Mouse (Mus musculus): ENCODE measurements around the gene Egln1. TPM values are rescaled to one million over a fixed set of nuclear protein-coding genes. Genes with fewer than 3 reads are reported as not detected.

Egln1 gene
- polyA plus RNA-seq, 1 experiment = 20.1 TPM

DNA sequence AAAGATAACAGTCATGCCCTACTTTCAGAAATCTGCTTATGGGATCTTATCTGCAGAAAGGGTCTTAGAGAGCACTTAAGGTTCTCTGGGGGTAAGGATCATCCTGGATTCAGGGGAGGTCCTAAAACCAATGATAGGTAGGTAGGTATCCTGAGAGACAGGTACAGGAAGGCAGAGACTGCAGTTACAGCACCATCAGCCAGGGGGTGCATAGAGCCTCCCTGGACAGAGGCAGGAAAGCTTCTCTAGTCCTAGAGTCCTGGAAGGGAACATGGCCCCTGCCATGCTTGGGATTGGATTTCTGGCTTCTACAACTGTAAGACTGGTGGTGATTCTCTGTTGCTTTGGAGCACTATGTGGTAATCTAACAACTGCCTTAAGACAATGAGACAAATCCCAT lies 89.7 kb downstream of the Egln1 start:
- TF ChIP-seq CTCF (IDR thresholded peaks at IDR 0.05; ENCODE audit: extremely low read depth, insufficient read length, insufficient replicate concordance, low read depth, low read length) = peak; percentile 52; the same call in 1 of the 2 replicates
- no peak for TF ChIP-seq POLR2A (IDR thresholded peaks at IDR 0.05; ENCODE audit: low read depth, low read length)
- Histone ChIP-seq H3K27ac (ENCODE audit: insufficient read depth, low read depth, low read length) (no peak overlapping the region), H3K27me3 (ENCODE audit: control insufficient read depth, insufficient read depth, low read length) (no peaks in the 10 kb centered on the region), H3K4me1 (ENCODE audit: control insufficient read depth, insufficient read depth, insufficient read length, low read length) (peaks cover 4% of the 10 kb centered on the region; the same call in 1 of the 2 replicates), H3K36me3 (ENCODE audit: control insufficient read depth, insufficient read depth, low read length) (peaks cover 26% of the 10 kb centered on the region), H3K4me3 (ENCODE audit: low read depth, low read length) (no peak overlapping the region)

Other genes with a start within 250 kb of the Egln1 start
- gene Ttc13, start 227.3 kb downstream of the Egln1 start, polyA plus RNA-seq (2012; rRNA removed) = 8.1 and 11.4 TPM in 2 replicates
- 6.5 and 7.0 TPM in 2 replicates for gene Arv1, start 227.2 kb downstream of the Egln1 start, polyA plus RNA-seq (2012; rRNA removed)
- gene Fam89a, start 197.5 kb downstream of the Egln1 start, polyA plus RNA-seq (2012; rRNA removed) = 1.4 and 1.7 TPM in 2 replicates
- 0.05 and 0.09 TPM in 2 replicates for gene Trim67, start 156.2 kb downstream of the Egln1 start, polyA plus RNA-seq (2012; rRNA removed)
- gene Gnpat, start 86.3 kb downstream of the Egln1 start, polyA plus RNA-seq (2012; rRNA removed) = 12.1 and 17.6 TPM in 2 replicates
- gene 2810004N23Rik, start 86.2 kb downstream of the Egln1 start, polyA plus RNA-seq (2012; rRNA removed) = 3.3 and 5.4 TPM in 2 replicates
- 7.0 and 9.1 TPM in 2 replicates for gene Exoc8, start 51.6 kb downstream of the Egln1 start, polyA plus RNA-seq (2012; rRNA removed)
- gene Sprtn, start 51.4 kb downstream of the Egln1 start, polyA plus RNA-seq (2012; rRNA removed) = 4.2 and 9.0 TPM in 2 replicates
- gene Tsnax, start 63.7 kb upstream of the Egln1 start, polyA plus RNA-seq (2012; rRNA removed) = 8.1 and 12.0 TPM in 2 replicates
- 0.28 and 0.32 TPM in 2 replicates for gene Disc1, start 104.9 kb upstream of the Egln1 start, polyA plus RNA-seq (2012; rRNA removed)